14 mouse cellular contexts compared by ENCODE assay signal in the genomic region with DNA sequence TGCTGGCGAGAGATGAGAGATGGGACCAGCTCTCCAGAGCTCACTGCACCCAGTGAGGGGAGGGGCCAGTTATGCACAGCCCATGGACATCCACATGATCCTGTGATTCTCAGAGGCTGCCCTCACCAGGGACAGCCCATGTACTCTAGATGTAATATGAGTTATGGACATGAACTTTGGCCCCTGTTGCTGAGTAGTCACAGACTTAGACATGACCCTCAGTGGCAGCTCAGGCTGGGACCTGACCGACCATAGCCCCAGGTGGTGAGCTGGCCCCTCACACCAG. TPM values are rescaled to one million over a fixed set of nuclear protein-coding genes. Genes with fewer than 3 reads are reported as not detected.
DNase-seq lines count a peak whose midpoint lies in the region; ATAC-seq and TF ChIP-seq lines count a peak whose summit lies in the region.
"Had no signal": no experiment of that assay in that cellular context is flagged by ENCODE, and none has a peak within 500 bp of the region (broad histone marks: within the 10 kb centered on the region; RNA-seq: fewer than 3 reads in every experiment).

No protein-coding gene starts in this region.

- H3K4me1 ChIP-seq in heart, embryonic 14.5 days (ENCODE audit: control insufficient read depth in 2 of 2, insufficient read depth in 2 of 2, low read length in 2 of 2): peaks cover 10 to 38% of the 10 kb centered on the region in 2 experiments
- H3K4me1 ChIP-seq in limb, embryonic 12.5 days (replicated peaks): no peaks in the 10 kb centered on the region
- peaks cover 11% of the 10 kb centered on the region for H3K4me1 ChIP-seq in limb, embryonic 10.5 days
- H3K4me1 ChIP-seq in intestine, postnatal 0 days (replicated peaks; ENCODE audit: control insufficient read depth, insufficient read depth, low read length): peaks cover 21% of the 10 kb centered on the region

- no peak overlapping the region for H3K4me2 ChIP-seq in heart, embryonic 14.5 days (ENCODE audit: low read length)
- H3K4me2 ChIP-seq in limb, embryonic 12.5 days: no peak overlapping the region
- no peak overlapping the region for H3K4me2 ChIP-seq in intestine, postnatal 0 days (replicated peaks; ENCODE audit: low read depth)
- H3K4me2 ChIP-seq: heart, embryonic 13.5 days; limb, embryonic 13.5 days had no signal

- no peaks in the 10 kb centered on the region for H3K9me3 ChIP-seq in heart, embryonic 14.5 days (ENCODE audit: control insufficient read depth, low read length)
- H3K9me3 ChIP-seq in limb, embryonic 12.5 days: no peaks in the 10 kb centered on the region
- H3K9me3 ChIP-seq in limb, embryonic 10.5 days (replicated peaks): no peaks in the 10 kb centered on the region
- H3K9me3 ChIP-seq in intestine, postnatal 0 days (ENCODE audit: control insufficient read depth): no peaks in the 10 kb centered on the region
- H3K9me3 ChIP-seq: heart, embryonic 13.5 days; limb, embryonic 13.5 days; megakaryocyte, embryonic 14.5 days had no signal

- H3K27me3 ChIP-seq in heart, embryonic 14.5 days (ENCODE audit: control insufficient read depth, insufficient read depth, low read length): no peaks in the 10 kb centered on the region
- no peaks in the 10 kb centered on the region for H3K27me3 ChIP-seq in limb, embryonic 12.5 days
- H3K27me3 ChIP-seq in limb, embryonic 10.5 days (ENCODE audit: low read depth, poor library complexity, severe bottlenecking): no peaks in the 10 kb centered on the region
- H3K27me3 ChIP-seq in intestine, postnatal 0 days (replicated peaks; ENCODE audit: control insufficient read depth, insufficient read depth, low read length): no peaks in the 10 kb centered on the region
- H3K27me3 ChIP-seq: heart, embryonic 13.5 days; limb, embryonic 13.5 days; megakaryocyte, embryonic 14.5 days had no signal

- no peak overlapping the region for H3K4me3 ChIP-seq in heart, embryonic 14.5 days (ENCODE audit: control insufficient read depth in 1 of 2, insufficient read depth in 1 of 2, low read depth in 1 of 2, low read length in 2 of 2)
- H3K4me3 ChIP-seq in limb, embryonic 12.5 days (replicated peaks): no peak overlapping the region
- H3K4me3 ChIP-seq in limb, embryonic 10.5 days: no peak overlapping the region
- no peak overlapping the region for H3K4me3 ChIP-seq in intestine, postnatal 0 days (ENCODE audit: low read depth, low read length)
- H3K4me3 ChIP-seq: heart, embryonic 13.5 days; limb, embryonic 13.5 days had no signal

- TF ChIP-seq CTCF in intestine, postnatal 0 days (IDR thresholded peaks at IDR 0.05; ENCODE audit: low read depth): no peak

- WGBS in heart, embryonic 14.5 days: 77% methylated on average over 2 of the region's 2 CpGs
- WGBS in limb, embryonic 12.5 days: 72% methylated on average over 2 of the region's 2 CpGs
- WGBS in limb, embryonic 10.5 days: 68% methylated on average over 2 of the region's 2 CpGs
- 43% methylated on average over 2 of the region's 2 CpGs for WGBS in intestine, postnatal 0 days

- peak; percentile 7; the same call in 1 of the 2 replicates for ATAC-seq in heart, embryonic 14.5 days (ENCODE audit: insufficient number of reproducible peaks, insufficient read depth, low FRiP score, low read depth)
- ATAC-seq in limb, embryonic 12.5 days (ENCODE audit: insufficient number of reproducible peaks, insufficient read depth, low FRiP score, low TSS enrichment, low read depth): peak; percentile 37
- ATAC-seq in common myeloid progenitor, adult 5-6 weeks (replicated peaks; ENCODE audit: low read depth, poor library complexity, severe bottlenecking): 0 out of 2 replicates have a peak, but pooled peaks have one; percentile 11
- peak; percentile 85 for ATAC-seq in intestine, postnatal 0 days
- ATAC-seq: activated CD4-positive, CD25-positive, alpha-beta regulatory T cell, adult 4 months had no signal

- no peak overlapping the region; a peak in 1 of 4 replicates for H3K27ac ChIP-seq in heart, embryonic 14.5 days (replicated peaks in 1 of 2; ENCODE audit: control insufficient read depth in 1 of 2, insufficient read depth in 1 of 2, low read depth in 2 of 2, low read length in 2 of 2)
- no peak overlapping the region for H3K27ac ChIP-seq in limb, embryonic 12.5 days
- no peak overlapping the region for H3K27ac ChIP-seq in limb, embryonic 10.5 days
- peak overlapping the region; percentile 81 for H3K27ac ChIP-seq in intestine, postnatal 0 days (ENCODE audit: low read depth, low read length)
- H3K27ac ChIP-seq: heart, embryonic 13.5 days; limb, embryonic 13.5 days had no signal

- no peak overlapping the region for H3K9ac ChIP-seq in heart, embryonic 14.5 days (ENCODE audit: low read length)
- no peak overlapping the region for H3K9ac ChIP-seq in limb, embryonic 12.5 days (replicated peaks)
- no peak overlapping the region for H3K9ac ChIP-seq in intestine, postnatal 0 days (ENCODE audit: low read depth, low read length)
- H3K9ac ChIP-seq: limb, embryonic 13.5 days had no signal

- DNase-seq in heart, postnatal 4 days: no peak
- no peak for DNase-seq in limb, embryonic 10.5 days (ENCODE audit: low spot score)
- no peak for DNase-seq in cerebellum, postnatal 25 days
- DNase-seq: cerebellum, adult 18-20 months; right cerebral cortex, adult 18-20 months; thymus, postnatal 14 days had no signal

- peaks cover 44% of the 10 kb centered on the region for H3K36me3 ChIP-seq in heart, embryonic 14.5 days (ENCODE audit: control insufficient read depth, insufficient read depth, low read length)
- peaks cover 28% of the 10 kb centered on the region for H3K36me3 ChIP-seq in limb, embryonic 12.5 days
- peaks cover 18% of the 10 kb centered on the region for H3K36me3 ChIP-seq in limb, embryonic 10.5 days
- H3K36me3 ChIP-seq in intestine, postnatal 0 days (ENCODE audit: control insufficient read depth, insufficient read depth): peaks cover 26% of the 10 kb centered on the region

RNA-seq across cellular contexts. Expression of gene Snrk, which starts 18.8 kb away (rescaled TPM):
- polyA plus RNA-seq in heart, embryonic 14.5 days (2014; fragmentation: Nextera tagmentation; extraction: Ambion mirVana): 30.0 and 31.3 TPM in 2 replicates
- total RNA-seq in heart, postnatal 4 days (2021): 10 to 100 TPM; 77.8 to 78.7 TPM
- polyA plus RNA-seq in limb, embryonic 12.5 days (2016; fragmentation: Nextera tagmentation; extraction: Ambion mirVana): 51.1 and 57.3 TPM in 2 replicates
- polyA plus RNA-seq in limb, embryonic 10.5 days (2016; fragmentation: Nextera tagmentation; extraction: Ambion mirVana): 26.6 and 41.1 TPM in 2 replicates
- 12.9 and 37.7 TPM in 2 replicates for total RNA-seq in common myeloid progenitor, adult 5-6 weeks (2017)
- 35.4 and 35.6 TPM in 2 replicates for polyA plus RNA-seq in intestine, postnatal 0 days (2015; fragmentation: Nextera tagmentation; extraction: Ambion mirVana)

Comparison
In these comparisons a context has a peak if more than half of its experiments do, and no peak if none do; other contexts are left out.
1. ATAC-seq: peak in every context shown above with its lines; median percentile 85 in intestine, postnatal 0 days; 37 in limb, embryonic 12.5 days; 11 in common myeloid progenitor, adult 5-6 weeks; 7 in heart, embryonic 14.5 days.